Mouse (Mus musculus) embryo, embryonic 11.5 days (tissue): ENCODE measurements around the gene Ly6g5c.

Source experiments
- DNase-seq: peaks from one replicate; pipeline ENCODE4 v3.0.0-alpha.2; 2012; ENCODE audit warnings: low read depth, low spot score

Ly6g5c gene

DNA sequence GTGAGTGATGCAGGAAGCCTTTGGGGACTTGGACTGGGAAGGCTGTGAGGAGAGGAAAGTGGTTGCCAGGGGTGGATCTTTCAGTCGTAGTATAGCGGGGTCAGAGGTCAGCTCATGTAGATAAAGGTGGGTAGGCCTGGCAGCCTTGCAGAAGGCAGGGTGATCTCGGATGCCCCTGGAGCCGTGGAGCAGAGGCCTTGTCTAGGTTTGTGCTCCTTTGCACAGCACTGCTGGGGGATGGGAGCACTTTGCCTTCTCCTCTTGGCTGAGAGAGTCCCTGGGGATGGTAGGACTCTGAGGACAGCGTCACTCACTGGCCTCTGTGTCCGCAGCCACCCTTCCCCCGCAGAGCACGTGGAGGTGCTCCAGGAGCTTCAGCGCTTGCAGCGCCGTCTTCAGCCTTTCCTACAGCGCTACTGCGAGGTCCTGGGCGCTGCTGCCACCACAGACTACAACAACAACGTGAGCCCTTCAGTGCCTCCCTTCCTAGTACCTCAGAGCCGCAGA is 32.5 kb downstream of the Ly6g5c start:
- DNase-seq: no peak

DNA sequence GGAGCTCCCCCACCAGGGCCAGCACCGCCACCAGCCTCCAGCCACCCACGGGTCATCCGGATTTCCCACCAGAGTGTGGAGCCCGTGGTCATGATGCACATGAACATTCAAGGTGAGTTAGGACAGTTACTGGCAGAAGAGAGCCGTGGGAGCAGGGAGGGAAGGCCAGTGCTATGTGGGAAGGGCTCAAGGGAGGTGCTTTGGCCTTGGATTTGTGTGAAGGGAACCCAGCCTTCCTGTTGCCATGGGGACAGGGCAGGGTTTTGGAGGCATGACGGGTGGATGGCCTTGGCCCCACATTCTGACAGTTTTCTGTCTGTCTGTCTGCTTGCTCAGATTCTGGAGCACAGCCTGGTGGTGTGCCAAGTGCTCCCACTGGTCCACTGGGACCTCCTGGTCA is 33.9 kb downstream of the Ly6g5c start:
- DNase-seq: no peak

DNA sequence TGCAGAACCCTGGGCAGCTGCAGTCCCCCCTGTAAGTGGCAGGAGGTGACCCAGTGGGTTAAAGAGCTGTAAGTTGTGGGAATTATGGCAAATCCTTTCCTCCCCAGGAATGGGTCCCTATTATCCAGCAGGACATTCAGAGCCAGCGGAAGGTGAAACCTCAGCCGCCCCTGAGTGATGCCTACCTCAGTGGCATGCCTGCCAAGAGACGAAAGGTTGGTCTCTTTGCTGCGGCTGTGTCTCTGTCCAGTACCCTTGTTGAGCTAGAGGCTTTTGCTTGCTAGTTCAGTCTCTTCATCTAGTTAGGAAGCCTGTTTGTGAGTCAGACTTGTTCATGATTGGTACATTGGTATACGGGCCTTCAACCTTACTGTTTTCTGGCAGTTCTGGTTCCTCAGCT is 38.1 kb downstream of the Ly6g5c start:
- DNase-seq: no peak

DNA sequence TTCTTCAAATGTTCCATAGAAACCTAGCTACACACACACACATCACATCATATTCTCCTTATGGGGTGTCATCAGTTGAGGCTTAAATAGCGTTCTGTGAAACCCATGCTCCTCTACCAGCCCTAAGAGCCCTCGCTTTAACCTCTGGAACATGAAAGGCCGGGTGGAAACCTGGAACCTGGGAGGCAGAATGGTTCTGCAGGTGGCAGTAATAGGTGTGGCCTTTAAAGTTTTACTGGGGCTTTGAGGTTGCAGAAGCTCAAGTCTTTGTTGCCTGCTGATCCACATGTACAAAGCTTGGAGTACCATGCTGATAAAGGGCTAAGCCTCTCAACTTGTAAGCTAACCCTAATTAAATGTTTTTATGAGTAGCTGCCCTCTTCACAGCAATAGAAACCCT is 39.3 kb downstream of the Ly6g5c start:
- no peak for DNase-seq

DNA sequence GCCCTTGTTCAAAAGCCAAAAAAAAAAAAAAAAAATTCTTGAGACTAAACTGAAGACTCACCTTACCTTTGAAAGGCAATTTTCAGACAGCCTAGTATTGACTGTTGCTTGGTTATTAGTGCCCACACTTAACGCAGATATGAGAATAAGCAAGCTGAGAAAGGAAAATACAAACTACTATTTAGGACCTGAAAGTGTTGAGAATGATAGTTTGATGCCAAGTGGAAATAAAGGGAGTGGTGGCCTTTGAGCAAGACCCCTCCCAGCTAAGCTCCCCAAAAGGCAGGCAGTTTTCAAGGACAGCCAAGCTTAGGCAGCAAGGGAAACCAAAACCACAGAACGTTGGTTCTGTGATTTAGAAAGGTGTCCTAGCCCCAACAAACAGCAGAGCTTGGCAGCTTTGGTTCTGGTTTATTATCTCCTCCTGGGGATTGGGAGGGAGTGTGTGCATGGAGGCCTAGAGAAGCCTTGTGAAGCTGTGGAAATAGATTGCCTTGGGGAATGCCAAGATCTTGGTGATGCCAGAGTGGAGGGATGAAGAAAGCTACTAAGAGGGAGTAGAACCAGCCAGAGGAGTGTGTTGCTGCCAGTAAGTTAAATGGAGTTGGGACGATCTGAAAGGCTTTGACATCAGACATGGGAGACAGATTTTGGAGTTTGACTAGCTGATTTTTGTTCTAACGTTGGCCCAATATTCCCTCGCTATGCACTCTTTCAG is 40.0 kb downstream of the Ly6g5c start:
- DNase-seq: no peak

DNA sequence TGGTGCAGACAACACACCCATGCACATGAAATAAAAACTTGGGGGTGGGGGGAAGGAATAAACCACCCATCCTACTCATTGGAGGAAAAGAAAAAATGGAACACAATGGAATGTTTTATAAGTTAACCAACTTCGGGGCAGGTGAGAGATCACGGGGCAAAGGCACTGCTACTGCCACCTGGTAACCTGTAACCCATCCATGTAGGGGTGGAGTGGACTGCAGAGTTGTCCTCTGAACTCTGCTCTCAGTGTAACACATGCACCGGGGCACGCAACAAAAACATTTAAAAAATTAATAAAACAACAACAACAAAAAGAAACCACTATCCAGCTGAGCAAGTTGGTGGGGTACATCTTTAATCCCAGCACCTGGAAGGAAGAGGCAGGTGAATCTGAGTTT is 44.0 kb downstream of the Ly6g5c start:
- no peak for DNase-seq

DNA sequence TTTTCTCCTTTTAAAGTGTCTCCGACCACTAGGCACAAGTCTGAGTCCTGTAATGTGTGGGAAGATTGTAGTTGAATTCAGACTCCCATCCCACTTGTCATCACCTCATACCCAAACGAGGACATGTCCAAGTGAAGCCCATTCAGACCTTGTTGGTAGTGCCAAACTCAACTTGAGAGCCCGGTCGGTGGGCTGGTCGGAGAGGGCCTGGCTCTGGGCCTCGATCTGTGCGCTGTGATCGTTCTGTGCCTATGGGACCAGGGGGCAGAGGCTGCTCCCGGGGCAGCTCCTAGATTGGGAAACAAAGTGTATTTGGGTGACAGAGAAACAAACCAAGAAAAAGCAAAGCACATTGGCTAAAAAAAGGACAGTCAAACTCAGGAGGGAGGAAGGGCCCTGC is 45.0 kb downstream of the Ly6g5c start:
- no peak for DNase-seq

DNA sequence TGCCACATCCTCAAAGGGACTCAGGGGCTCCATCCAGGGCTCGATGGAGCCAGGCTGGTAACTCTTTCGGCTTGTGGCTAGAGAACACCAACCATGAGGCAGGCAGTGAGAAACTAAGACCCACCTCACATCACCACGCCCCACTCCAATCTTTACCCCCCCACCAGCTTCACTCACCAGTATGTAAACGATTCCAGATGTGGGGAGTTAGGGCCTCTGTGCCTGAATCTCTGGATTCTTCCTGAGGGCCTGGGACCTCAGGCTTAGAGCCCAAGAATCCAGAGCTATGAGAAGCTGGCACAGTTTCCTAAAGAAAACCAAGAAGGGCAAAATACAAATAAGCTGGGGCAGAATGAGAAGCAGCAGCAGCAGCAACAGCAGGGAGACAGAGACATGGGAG is 45.9 kb downstream of the Ly6g5c start:
- DNase-seq: no peak

DNA sequence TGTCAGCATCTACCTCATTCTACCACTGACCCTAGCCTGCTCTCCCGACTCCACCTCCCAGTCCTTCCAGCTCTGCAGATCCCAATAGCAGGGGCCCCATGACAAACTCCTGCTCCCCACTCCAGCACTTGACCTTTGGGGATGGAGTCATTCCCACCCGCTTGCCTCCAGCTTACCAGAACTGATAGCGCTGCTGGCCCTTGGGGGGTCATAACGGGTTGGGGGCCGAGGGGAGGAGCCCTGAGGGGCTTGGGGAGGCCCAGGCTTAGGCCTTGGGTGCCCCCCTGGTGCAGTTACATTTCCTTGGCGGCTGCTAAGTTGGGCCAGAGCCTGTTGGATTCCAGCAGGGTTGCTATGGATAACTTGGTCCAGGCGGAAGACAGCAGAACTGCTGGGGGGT is 46.5 kb downstream of the Ly6g5c start:
- no peak for DNase-seq

DNA sequence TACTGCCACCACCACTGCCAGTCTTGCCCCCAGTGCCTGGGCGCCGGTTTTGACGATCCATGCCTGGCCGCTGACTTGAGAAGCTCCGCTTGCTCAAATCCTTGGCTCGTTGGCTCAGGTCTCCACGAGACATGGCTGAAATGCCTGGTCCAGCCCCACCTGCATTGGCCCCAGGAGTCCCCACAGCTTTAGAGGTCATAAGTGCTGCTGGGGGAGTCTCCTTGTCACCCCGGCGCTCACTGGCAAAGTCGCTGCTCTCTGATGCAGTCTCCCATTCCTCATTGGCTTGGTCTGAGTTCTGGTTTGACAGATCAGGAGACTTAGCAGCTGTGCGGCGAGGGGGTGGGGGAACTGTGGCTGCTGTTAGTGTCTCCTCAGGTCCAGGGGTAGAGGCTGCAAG is 47.4 kb downstream of the Ly6g5c start:
- no peak for DNase-seq

DNA sequence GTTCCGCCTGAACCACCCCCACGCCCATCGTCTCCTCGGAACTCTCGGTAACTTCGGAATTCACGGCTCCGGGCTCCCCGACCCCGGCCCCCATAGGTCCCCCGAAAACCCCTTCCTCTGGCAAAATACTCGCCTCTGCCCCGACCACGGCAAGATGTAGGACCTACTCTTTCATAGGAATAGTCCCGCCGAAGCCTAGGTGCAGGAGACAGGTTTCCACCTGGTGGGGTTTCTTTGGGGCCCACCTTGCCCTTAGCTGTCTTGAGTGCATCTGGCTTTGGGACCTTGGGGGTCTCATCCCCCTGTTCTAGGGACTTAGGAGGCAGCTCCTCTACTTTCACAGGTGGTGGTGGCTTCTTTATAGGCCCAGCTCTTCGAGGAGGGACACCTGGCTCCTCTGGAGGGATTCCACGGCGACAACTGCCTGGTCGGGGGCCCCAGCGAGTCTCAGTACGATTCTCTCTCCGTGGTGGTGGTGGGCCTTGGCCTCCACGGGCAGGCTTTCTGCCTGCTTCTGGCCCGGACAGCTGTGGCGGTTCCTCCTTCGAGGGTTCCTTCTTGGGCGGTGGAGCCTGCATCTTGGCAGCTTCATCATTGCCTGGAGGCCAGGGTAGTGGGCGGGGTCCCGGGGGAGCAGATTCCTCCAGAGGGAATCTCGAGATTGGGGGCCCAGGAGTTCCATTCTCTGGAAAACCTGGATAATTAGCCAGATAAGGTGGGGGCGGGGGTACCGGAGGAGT is 48.6 kb downstream of the Ly6g5c start:
- no peak for DNase-seq

DNA sequence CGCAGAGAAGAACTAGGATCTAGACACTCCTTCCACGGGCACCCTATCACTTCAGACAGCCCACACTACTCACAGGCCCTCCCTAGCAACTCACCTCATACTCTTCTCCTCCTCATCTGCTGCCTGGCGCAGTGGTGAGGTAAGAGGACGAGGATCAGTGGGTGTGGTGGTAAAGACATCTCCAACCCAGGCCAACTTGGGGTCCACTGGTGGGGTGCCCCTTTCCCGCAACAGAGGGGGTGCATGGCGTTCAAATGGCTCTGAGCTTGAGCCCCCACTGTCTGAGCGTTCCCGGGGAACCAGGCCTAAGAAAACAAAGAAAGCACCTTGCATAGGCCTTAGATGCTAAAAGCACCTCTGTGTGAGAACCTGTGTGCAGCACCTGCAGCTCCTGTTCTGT is 49.2 kb downstream of the Ly6g5c start:
- no peak for DNase-seq

DNA sequence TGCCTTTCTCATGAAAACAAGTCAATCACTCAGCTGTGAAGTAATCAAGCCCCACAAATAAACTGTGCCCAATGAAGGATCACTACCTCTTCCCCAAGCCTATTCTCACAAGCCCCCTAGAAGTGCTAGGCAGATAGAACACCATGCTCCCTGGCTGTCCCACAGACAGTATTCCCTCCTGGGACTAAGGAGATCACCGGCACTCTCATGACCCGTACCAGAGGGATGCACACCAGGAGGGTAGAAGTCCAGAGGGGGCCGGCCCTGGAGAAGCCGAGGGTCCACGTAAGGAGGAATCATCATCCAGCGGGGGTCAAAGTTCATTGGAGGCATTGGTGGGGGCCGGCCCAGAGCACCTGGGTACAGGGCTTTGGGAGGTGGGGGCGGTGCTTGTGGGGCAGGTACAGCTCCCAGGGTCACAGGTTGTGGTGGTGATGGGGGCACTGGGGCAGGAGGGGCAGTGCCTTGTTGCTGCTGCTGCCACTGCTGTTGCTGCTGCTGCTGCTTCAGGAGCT is 49.6 kb downstream of the Ly6g5c start:
- no peak for DNase-seq

DNA sequence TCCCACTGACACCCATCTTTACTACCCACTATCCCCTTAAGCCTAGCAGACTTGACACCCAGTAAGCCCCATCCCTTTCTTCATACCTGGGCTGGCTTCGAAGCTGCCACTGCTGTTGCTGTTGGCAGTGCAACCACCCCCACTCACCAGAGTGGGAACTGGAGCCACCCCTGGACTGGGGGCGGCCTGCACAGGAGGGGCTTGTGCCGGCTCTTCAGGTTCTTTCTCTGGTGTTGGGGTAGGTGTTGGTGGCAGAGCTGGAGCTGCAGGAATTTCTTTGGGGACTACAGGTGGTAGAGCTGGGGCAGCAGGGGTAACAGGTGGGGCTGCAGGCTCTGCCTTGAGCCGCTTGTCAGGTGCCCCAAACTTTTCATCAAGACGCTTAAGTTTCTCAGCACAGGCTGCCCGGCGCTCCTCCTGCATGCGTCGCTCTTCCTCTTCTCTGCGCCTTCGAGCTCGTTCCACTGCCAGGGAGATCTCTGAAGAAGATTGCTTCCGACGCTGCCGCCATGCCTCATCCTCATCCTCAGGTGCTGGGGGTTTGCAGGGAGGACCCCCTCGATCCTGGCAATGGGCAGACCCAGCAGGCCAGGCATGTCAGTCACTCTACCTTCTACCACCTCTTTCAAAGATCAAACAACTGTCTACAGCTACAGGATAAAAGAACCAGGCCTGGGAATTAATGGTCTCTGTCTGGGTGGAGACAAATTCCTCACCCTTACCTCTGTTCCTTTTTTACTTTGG is 50.9 kb downstream of the Ly6g5c start:
- no peak for DNase-seq

DNA sequence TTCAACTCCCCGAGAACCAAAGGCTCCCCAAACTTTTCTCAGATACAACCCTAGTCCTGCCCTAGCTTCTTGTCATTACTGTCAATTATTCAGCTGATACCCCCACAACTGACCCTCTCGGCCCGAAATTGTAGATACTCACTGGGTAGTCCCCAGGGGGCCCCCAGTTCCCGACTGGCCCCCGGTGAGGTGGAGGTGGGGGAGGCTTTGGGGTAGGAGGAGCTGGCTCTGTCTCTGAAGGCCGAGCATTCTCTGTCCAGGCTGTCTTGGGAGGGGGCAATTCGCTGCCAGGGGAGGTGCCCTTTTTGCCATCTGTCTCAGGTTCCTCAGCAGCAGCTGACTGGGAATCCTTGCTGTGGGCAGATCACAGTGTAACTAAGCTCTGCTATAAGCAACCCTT is 51.6 kb downstream of the Ly6g5c start:
- DNase-seq: no peak

DNA sequence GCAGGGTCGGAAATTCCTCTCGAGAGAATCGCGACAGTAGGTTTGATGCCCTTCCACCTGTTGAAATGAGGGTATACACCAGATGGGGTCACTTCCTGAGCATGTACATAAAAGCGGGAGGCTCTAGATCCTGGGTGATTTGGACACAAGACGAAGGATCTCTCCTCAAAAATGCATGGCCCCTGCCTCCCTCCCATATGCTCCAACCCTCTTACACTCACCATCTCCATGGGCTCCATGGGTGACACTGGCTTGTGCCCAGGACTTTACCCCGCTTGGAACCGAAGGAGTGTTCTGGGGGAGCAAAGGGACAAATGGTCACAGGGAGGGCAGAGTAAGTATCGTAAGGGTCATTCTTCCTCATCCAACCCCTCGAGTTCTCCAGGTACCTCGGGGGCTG is 53.3 kb downstream of the Ly6g5c start:
- no peak for DNase-seq
